Mouse (Mus musculus): ENCODE data around the gene Il23r. TPM values are rescaled to one million over a fixed set of nuclear protein-coding genes. Genes with fewer than 3 reads are reported as not detected.

The Il23r gene
- polyA plus RNA-seq (2017; shearing (Covaris generic)) = 0.21 TPM

DNA sequence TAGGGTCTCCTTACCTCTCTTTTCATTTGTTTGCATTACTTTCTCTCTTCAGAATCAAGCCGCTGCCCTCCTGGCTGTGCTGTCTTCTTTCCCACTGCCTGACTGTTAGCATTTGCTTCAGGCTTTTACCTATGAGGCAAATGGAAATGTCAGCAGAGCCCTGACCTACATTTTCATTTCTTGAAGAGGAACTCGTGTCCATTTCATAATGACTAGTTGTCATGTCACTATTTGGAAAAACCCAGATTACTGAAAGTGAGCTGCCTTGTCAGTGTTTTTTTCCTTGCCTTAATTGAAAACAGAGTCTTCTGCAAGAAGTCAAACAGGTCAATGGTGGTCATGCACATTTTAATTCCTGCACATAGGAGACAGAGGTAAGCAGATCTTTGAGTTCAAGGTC is at the start of gene Il23r:
Gene Il23r (minus strand): TSS at position 101 of the 400 bp plus-strand sequence.

DNA sequence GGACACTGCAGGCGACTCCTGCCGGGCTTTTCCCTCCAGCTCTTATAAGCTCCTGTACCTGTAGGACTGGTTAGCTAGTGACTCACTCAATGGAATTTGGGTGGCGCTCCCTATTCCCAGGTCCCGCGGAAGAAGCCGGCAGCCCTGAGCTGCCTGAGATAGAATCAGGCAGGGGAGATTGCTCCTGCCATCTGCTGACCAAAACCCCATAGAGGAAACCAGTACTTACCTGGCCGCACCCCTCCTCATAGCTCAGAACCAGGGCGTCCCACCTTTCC is 44.1 kb upstream of the Il23r start, which contains the start of gene Tacstd2:
Gene Tacstd2 (minus strand): TSS at position 20 of the 278 bp plus-strand sequence.

DNA sequence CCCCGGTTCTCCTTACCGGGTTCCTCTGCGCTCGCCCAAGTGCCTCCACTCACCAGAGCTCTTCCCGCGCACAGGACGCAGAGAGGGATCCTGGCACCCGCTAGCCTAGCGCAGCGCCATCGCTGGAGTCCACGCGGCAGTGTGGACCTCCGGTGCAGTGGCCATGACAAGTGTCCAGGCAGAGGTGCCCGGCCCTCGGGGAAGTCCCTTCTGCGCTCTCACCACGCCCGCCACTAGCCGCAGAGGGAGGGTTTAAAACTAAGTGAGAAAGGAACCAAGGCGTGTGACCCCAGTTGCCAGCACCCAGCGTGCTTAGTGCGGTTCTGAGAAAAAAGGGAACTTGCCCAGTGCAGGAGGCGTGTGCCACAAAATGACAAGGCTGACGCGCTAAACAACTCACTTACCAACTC is 115.7 kb downstream of the Il23r start, which contains the start of gene Il12rb2:
Gene Il12rb2 (minus strand): TSS at position 207 of the 410 bp plus-strand sequence.

Other genes with a start within 250 kb of the Il23r start
- gene Il12rb2, start 115.7 kb downstream of the Il23r start, polyA plus RNA-seq (2017; shearing (Covaris generic)) = 0.98 TPM
- gene Tacstd2, start 43.9 kb upstream of the Il23r start, polyA plus RNA-seq (2017; shearing (Covaris generic)) = not detected

Measured in CD4-positive, CD25-positive, alpha-beta regulatory T cell, adult 9 weeks (primary cell).